Mouse (Mus musculus): ENCODE data around the gene Aig1.

Gene Aig1

GRCm38 (mm10) chr10:13850071-13850470 lies 18.7 kb downstream of the Aig1 start:
- in situ Hi-C loops (cut with MboI, MseI): no loop called here

GRCm38 (mm10) chr10:13849205-13849604 lies 19.6 kb downstream of the Aig1 start:
- in situ Hi-C loops (cut with MboI, MseI): no loop called here

- in situ Hi-C loops (cut with MboI, MseI): no loop called here
Observed at GRCm38 (mm10) chr10:13844864-13845263, 23.9 kb downstream of the Aig1 start.

DNA sequence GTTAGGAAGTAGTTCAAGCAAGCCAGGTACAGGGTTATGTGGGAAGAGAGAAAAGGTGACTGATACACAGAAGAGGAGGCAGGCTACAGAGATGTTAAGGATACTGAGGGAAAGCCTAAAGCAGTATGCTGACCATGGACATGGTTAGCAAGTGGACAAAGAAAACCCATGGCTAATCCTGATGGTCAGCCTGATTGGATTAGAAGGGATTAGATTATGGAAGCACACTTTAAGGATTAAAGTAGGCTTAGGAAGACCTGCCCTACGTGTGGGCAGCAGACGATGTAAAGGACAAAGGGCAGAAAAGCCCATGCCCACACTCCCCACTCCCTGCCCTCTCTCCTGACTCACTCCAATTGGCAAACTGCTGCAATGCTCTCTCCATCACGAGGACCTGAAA lies 25.0 kb downstream of the Aig1 start:
- in situ Hi-C loops (cut with MboI, MseI): no loop called here

DNA sequence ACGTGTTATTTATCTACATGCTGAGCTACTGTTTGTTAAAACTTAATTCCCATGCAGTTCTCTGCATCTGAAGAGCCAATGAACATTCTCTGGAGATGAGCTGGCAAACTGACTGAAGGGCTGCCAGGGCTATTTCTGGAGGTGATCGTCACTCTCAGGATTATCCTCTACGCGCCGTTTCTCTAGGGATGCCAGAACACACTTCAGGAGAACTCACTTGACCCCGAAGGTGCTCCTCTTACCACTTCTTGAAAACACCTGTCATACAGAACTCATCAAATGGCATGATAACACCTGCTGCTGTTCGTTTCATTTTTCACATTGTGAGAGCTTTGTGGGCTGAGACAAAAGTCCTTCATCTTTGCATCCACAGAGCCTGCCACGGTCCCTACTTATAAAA lies 25.9 kb downstream of the Aig1 start:
- in situ Hi-C loops (cut with MboI, MseI): no loop called here

DNA sequence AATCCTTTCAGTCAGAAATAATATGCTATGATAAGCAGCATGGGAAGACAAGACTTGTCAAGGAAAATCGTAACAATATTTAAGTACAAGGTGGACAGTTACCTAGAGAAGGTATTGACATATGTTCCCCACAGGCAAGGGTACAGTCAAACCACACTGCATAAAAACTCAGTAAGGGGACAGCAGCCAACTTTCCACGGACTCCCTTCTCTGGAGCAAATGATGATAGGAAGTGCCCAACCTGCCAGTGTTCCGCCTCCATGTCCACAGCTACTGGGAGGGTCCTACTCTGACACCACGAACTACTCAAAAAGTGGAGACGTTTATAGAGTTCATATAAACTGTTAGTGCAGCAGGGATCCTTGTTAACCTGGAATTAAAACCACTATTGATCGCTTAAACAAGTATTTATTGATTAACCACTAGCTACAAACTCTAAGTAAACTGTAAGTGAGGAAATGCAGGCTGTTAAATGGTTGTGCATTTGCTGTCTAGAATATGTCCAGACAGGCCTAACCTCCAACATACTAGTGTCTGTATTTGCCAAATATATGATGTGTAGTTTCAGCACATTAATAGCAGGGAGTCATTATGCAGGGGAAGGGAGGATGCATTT lies 30.2 kb downstream of the Aig1 start:
- in situ Hi-C loops (cut with MboI, MseI): loop anchor here in 1 of 2 experiments (10.0 kb wide), 2 partner anchors 126 to 246 kb away; partner anchors contain the start of gene Hivep2

DNA sequence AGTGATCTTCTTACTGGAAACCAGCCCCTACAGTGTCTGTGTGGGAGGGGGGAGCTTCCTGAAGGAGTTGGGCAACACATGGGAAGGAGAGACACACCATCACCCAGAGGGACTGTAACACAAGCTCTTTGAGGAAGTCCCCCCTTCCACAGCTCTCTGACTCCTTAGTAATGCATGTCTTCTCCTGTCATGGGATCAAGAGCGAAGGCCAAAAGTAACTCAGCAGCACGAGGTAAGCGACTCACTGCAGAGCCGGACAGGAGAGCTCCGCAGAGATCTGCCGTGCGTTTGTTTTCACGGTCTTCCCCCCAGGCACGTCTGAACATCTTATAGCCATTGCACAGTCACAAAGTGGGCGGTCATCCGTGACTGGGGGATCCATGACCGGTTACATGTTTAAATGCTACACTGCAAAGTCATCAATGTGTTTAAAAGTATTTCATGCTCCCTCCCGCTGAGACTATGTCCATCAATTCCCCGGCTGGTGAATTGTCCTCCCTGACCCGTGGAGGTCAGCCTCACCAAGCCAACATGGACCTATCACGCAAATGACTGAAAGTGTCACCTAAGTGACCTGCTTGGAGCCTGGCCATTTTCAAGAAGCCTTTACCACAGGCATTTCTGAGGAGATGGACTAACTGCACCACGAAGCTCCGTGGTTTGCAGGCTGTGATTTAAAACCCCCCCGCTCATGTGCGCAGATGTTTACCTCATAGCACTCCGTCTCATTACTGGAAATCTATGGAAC lies 30.9 kb downstream of the Aig1 start:
- in situ Hi-C loops (cut with MboI, MseI): loop anchor here in 1 of 2 experiments (10.0 kb wide), 2 partner anchors 127 to 247 kb away; partner anchors contain the start of gene Hivep2

GRCm38 (mm10) chr10:13836956-13837355 lies 31.8 kb downstream of the Aig1 start:
- in situ Hi-C loops (cut with MboI, MseI): loop anchor here in 1 of 2 experiments (10.0 kb wide), 2 partner anchors 128 to 248 kb away; partner anchors contain the start of gene Hivep2

DNA sequence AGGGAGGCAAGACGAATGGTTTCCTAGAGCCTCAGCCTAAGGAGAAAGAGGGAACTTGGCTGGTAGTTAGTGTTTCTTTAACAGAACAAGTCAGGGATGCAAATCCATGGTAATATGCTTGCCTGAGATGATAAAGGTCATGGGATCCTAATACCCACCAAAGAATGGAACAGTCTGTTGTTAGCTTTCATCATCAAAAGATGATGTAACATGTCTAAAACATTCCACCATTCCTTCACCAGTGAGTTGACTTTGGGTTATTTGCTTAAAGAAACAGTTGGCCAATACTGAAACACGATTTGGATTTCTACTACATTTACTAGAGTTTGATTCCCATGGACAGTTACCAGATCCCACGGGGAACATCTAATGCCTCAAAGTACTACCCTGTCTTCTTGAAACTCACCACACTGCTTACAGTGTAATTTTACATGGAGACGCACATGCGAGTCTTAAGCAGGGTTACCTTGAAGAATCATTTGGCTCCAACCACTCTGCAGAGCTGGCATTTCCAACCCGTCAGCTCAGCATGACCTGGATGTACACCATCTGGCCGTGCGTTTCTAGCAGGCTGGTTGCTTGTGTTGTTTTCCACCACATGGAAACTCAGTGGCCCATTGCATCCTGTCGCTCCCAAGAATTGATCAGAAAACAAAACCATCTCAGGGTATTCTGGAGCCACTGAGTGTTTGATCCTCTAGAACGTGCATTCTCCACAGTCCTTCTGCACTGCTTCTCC lies 32.9 kb downstream of the Aig1 start:
- in situ Hi-C loops (cut with MboI, MseI): loop anchor here in 1 of 2 experiments (10.0 kb wide), 2 partner anchors 129 to 249 kb away; partner anchors contain the start of gene Hivep2

DNA sequence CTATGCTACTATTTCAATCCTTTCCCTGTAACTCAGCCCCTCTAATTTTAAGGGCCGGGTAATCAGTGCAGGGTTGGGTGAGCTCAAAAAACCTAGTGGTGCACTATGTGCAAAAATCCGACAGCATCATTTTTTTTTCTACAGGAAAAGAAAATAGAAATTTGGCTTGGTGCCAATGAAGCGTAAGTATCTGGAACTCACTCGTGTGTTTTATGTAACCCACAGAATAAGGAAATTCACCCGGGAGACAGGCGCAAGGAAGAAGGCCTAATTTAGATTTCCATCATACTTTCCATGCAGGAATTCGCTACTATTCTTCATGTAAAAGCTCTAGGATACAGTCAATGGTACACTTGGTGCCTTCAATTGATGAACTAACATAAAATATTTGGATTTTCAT lies 34.7 kb downstream of the Aig1 start:
- in situ Hi-C loops (cut with MboI, MseI): loop anchor here in 1 of 2 experiments (5.0 to 10.0 kb wide), 5 partner anchors 57 to 251 kb away; partner anchors contain the start of gene Hivep2

DNA sequence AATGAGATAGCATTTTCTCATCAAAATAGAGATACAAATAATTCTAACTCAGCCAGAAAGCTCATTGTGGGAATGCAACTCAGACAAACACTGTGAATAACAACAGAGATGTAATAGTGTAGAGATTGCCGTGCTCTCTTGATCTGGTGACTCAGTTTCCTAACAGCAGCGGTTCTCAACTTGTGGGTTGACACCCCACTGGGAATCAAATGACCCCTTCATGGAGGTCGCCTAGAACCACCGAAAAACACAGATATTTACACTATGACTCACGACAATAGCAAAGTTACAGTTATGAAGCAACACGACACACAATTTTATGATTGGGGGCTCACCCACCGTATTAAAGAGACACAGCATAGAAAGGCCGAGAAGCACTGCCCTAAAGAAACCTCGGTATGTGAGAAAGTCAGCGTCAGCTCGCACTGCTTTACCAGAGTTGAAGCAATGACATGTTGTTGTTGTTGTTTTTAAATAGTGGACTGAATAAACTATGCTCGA lies 35.7 kb downstream of the Aig1 start:
- in situ Hi-C loops (cut with MboI, MseI): loop anchor here in 1 of 2 experiments (5.0 to 10.0 kb wide), 5 partner anchors 56 to 252 kb away; partner anchors contain the start of gene Hivep2

GRCm38 (mm10) chr10:13832546-13833033 lies 36.2 kb downstream of the Aig1 start:
- in situ Hi-C loops (cut with MboI, MseI): loop anchor here in 1 of 2 experiments (5.0 to 10.0 kb wide), 5 partner anchors 55 to 252 kb away; partner anchors contain the start of gene Hivep2

DNA sequence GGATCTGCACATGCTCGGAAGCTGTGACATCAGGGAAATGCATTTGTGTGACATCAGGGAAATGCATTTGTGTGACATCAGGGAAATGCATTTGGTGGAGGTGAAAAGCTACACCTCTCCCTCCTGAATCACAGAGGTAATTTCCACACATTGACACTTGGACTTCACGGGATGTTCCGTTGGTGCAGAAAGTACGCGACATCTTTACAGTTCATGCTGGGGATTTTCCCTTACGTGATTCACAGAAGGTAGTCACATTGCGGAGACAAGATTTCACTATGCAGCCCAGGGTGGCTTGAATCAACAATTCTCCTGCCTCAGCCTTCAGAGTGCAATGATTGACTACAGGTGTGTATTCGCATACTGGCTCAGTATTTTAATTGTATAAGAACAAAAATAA lies 41.6 kb downstream of the Aig1 start:
- in situ Hi-C loops (cut with MboI, MseI): no loop called here

GRCm38 (mm10) chr10:13813591-13813990 lies 55.2 kb downstream of the Aig1 start:
- in situ Hi-C loops (cut with MboI, MseI): no loop called here

GRCm38 (mm10) chr10:13808291-13808690 lies 60.5 kb downstream of the Aig1 start:
- in situ Hi-C loops (cut with MboI, MseI): no loop called here

GRCm38 (mm10) chr10:13806806-13807205 lies 62.0 kb downstream of the Aig1 start:
- in situ Hi-C loops (cut with MboI, MseI): no loop called here

- in situ Hi-C loops (cut with MboI, MseI): no loop called here
Observed at GRCm38 (mm10) chr10:13801296-13801695, 67.5 kb downstream of the Aig1 start.

GRCm38 (mm10) chr10:13793458-13793857 lies 75.3 kb downstream of the Aig1 start:
- in situ Hi-C loops (cut with MboI, MseI): no loop called here

- in situ Hi-C loops (cut with MboI, MseI): no loop called here
Observed at GRCm38 (mm10) chr10:13792788-13793187, 76.0 kb downstream of the Aig1 start.

DNA sequence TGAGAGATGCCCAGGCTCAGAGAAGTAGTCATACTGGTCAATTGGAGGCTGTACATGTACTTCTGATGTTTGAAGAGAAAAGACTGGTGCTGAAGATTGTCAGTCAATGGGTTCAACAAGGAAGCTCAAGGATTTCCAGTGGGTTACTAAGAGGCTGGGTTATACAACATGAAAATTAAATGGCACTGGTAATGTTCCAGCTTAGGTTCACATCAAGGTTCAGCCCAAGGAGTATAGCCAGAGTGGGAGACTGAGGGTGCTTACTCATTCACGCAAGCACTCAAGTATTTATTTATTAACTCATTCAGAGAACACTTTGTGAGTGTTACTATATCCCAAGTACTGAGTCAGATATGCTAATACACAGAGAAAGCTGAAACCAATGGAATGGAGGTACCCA lies 79.2 kb downstream of the Aig1 start:
- in situ Hi-C loops (cut with MboI, MseI): no loop called here

GRCm38 (mm10) chr10:13788057-13788456 lies 80.7 kb downstream of the Aig1 start:
- in situ Hi-C loops (cut with MboI, MseI): no loop called here

Data from T-helper 17 cell (primary cell).